Mouse (Mus musculus) liver, embryonic 12.5 days (tissue): Measurements from ENCODE around the gene Palm2. TPM values are rescaled to one million over a fixed set of nuclear protein-coding genes. Genes with fewer than 3 reads are reported as not detected.

Experiments
- polyA plus RNA-seq: library from polyadenylated mRNA; unstranded; fragments of >200 nt; fragmentation: Nextera tagmentation; extraction: Ambion mirVana; gene quantifications from 2 replicates; pipeline ENCODE4 v1.2.1, GENCODE M21; 2016

Palm2 gene
- polyA plus RNA-seq, 1 experiment from 2014 or later, result 0.23 TPM

Other genes starting within 250 kb of the Palm2 start
- 0.32 and 0.37 TPM in 2 replicates for gene Ptpn3, start 132.4 kb upstream of the Palm2 start, polyA plus RNA-seq
- 1.9 and 2.1 TPM in 2 replicates for gene Pakap, start 133.9 kb downstream of the Palm2 start, polyA plus RNA-seq